Mouse (Mus musculus) cerebellum, adult 11-12 months (tissue): ENCODE data around the gene Dnajc17.

Experiments used
- DNase-seq: peaks from one replicate; pipeline ENCODE4 v3.0.0; 2022

Dnajc17 gene

GRCm38 (mm10) chr2:119208344-119209175 is at the start of gene Dnajc17, which contains the start of gene Zfyve19:
TSS of gene Dnajc17 (minus strand) at chr2:119208795.
TSS of gene Zfyve19 (plus strand) at chr2:119208617.
- DNase-seq: peak; percentile 95

DNA sequence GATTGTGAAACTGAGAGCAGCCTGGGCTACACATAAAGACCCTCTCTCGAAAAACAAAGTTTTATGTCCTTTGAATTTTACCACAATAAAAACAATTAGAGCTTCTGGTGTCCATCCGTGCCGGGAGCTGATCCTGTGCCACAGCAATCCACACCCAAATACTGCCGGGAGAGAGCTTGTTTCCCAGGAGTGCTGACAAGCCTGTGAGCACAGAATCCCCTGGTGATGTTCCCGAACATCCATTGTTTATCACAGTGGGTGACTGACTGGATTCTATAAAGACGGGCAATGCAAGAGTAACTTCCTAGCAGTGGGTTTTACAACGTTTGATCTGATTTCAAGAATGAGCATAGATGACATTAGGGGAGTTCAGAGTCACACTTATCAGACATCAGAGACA is 46.4 kb upstream of the Dnajc17 start:
- no peak for DNase-seq

DNA sequence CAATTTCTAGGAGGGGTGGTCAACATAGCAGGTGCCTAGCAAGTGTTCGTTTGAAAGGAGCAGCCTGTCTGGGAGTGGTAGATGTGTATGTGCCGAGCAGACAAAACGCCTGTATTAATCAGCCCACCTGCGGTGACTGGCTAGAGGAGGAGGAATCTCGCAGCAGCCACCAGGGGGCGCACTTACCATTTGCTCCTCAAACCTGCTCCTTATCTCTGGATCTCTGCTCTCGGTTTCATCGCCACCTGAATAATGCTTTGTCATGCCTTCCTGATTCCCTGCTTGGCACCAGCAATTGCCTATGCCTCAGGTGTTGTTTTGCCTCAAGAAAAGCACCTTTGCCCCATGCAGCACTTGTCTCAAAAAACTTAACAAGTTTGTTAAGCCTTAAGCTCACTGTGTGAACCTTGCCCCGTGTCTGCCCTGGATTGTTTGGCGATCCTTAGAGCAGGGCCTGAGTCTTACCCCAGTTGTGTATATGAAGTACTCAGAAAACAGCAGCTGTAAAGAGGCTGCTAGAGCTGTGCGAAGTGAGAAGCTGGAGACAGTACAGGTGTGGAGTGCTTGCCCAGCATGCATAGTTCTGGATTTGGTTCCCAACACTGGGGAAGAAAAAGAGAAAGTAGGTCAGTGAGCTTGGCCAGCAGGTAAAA is 42.4 kb upstream of the Dnajc17 start:
- peak; percentile 83 for DNase-seq

DNA sequence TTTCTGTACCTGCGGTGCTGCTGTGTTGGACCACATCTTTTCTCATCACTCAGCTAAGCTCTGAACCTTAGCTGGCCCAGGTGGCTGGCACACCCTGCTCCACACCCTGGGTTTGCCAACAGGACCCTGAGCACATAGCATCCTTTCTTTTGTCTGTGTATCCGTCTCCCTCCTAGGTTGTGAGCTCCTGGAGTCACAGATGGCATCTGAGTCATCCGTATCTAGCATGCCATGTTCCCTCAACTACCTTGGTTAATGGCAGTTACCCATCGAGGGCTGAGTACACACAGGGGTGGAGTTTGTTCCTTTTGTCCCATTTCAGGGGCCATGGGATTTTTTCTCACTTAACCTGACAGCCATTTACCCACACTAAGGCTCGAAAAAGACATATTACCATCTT is 41.8 kb upstream of the Dnajc17 start:
- DNase-seq: peak; percentile 22

DNA sequence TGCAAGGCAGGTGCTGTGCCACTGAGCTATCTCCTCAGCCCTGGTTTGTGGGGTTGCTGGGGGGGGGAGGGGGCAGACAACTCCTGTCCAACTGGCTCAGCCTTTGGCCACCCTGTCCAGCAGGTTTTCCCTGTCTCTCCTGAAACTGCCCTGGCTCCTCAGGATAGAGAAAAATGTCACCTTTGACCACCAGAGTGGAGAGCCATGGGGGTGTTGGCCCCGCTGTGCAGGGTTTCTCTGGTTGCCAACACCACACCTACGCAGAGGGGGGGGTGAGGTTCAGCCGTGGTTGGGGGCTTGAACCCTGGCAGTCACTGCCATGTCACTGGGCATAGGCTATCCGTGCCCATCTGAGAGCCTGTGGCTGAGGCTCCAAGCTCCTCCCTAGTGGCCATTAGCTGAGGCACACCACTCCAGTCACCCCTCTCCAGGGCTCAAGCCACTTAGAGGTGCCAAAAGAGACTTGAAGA is 41.0 kb upstream of the Dnajc17 start:
- DNase-seq: peak; percentile 17

- DNase-seq: no peak
Observed at GRCm38 (mm10) chr2:119247904-119248303, 39.3 kb upstream of the Dnajc17 start.

DNA sequence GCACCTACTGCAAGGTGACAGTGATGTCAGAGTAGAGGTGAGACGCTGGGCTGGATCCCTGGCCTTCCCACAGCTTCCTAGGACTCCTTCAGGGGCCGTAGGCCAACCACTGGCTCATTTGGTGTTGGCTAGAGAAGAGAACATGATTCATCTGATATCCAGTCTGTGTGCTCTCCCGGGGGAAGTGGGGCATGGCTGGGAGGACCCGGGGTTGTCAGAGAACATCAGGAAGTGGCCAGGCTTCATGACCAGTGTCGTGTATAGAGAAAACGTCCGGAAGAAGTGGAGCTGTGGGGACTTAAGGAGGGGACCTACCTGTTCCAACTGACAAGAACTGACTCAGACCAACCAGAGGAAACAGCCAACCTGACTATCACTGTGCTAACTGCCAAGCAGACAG is 36.7 kb upstream of the Dnajc17 start:
- DNase-seq: no peak

GRCm38 (mm10) chr2:119242548-119242947 is 34.0 kb upstream of the Dnajc17 start:
- no peak for DNase-seq

- DNase-seq: no peak
Observed at GRCm38 (mm10) chr2:119240819-119241186, 32.2 kb upstream of the Dnajc17 start.

GRCm38 (mm10) chr2:119240075-119240818 is 31.7 kb upstream of the Dnajc17 start:
- no peak for DNase-seq

DNA sequence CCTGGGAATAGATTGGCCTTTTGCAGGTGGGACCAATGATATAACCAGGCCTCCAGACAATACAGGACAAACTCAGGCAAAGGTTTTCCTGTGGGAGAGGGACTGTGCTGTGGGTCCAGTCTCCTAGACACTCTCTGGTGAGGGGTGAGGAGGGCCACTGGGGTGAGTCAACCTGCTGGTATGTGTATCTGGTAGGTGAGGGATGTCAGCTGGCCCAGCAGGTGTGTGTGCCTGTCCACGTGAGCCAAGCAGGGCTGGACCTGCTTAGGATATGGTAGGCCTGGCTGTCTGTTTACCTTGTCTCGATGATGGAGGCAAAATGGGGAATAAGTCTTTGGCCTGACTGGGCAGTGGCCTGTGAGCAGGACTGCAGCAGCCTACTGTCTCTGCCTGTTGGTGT is 30.1 kb upstream of the Dnajc17 start:
- no peak for DNase-seq

- no peak for DNase-seq
Observed at GRCm38 (mm10) chr2:119237871-119238220, 29.3 kb upstream of the Dnajc17 start.

GRCm38 (mm10) chr2:119237210-119237870 is 28.7 kb upstream of the Dnajc17 start, which contains the start of gene Spint1:
TSS of gene Spint1 (plus strand) at chr2:119237362.
- no peak for DNase-seq

DNA sequence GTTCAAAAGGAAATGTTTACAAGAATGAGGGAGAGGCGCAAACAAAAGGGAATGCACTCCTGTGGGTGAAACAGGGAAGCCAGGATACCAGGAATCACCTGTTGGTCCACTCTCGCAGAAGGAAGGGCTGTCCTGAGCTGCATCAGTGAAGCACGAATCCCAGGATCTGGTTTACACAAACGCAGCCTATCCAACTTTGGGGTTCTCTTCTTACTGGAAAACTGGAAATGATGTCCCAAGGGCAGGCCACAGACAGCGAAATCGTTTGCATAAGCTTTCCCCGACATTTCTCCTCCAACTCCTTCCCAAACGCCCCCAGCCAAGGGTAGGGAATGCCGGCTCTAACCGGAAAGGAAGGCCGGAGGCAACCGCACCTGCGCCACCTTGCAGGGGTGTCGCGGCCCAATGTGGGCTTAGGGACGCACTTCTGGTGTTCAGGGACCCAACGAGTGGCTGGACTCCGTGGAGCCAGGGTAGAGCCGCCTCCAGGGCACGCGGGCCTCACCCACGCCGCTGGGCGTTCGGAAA is 28.2 kb upstream of the Dnajc17 start:
- no peak for DNase-seq

GRCm38 (mm10) chr2:119229775-119230704 is 21.4 kb upstream of the Dnajc17 start, which contains the start of gene Ppp1r14d:
TSS of gene Ppp1r14d (minus strand) at chr2:119229906.
- no peak for DNase-seq

DNA sequence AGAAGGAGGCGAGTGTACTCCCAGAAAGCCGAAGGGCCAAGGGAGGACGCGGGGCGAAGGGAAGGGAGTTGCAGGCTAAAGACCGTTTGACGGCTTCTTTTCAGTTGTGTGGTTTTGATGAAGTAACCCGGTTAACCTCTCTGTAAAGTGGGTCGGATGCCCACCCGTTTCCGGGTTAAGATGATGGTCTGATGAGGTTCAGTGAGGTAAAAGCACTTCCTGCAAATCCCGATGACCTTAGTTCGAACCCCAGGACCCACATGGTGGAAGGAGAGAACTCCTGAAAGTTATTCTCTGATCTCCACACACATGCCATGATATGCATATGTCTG is 547 bp upstream of the Dnajc17 start:
- DNase-seq: no peak

GRCm38 (mm10) chr2:119207961-119208343 is 643 bp downstream of the Dnajc17 start:
- peak; percentile 44 for DNase-seq

DNA sequence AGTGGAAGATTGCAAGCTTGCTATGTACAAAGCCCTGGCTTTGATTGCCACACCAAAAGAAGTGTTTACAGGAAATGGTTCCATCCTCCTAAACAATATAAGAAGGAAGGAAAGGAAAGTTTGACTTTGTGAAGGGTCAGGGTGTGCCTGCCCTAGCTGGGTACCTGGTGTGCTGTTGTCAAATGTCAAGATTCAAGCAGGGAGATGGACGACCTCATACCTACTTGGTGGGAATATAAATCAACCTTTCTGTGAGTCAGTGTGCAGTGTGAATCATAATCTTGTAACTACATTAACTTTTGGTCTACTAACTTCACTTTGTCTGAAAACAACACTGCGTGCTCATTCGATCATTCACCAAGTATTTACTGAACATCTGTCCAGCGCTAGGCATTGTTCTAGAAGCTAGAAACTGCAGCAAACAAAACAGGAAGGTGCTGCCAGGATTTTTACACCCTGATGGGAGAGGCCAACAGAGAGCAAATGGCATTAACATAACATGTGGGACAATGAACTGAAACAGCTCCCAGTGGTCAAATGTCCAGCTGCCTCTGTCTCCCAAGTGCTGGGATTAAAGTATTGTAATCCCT is 4.6 kb downstream of the Dnajc17 start:
- no peak for DNase-seq

DNA sequence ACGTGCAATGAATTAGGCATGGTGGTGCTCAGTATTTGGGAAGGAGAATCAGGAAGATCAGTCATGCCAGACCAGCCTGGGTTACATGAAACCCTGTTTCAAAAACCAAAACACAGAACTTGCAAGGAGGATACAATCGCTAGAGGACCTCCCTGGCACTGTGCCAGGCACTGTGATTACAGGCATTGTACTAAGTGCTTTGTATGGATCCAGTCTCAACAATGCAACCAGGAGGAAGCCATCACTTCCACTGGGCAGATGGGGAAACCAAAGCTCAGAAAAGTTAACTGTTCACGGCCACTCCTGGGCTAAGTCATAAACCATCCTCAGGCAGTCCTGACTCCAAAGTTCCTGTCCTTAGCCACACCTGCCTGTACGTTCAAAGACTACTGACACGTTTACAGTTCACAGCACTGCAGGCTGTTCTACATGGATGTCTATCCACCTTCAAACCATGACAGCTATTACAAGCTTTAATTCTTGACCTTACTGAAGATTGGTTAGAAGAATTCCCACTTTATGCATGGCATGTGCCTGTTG is 5.6 kb downstream of the Dnajc17 start:
- DNase-seq: no peak

DNA sequence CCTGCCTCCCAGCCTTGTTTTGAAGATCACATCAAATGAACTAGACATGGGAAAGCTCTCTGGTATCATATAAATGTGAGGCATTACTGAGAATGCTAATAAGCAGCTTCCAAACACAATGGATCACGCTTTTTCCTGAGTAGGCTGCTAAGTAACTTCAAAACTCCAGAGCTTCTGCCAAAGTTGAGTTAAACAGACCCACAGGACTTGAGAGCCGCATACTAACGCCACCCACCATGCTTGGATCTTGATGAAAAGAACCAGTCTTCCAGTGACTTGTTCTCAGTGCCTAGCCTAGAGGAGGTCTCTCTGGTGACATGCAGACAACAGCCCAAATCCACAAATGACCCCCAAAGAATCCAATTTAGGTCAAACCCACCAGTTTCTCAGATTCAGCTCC is 9.7 kb downstream of the Dnajc17 start:
- DNase-seq: no peak

DNA sequence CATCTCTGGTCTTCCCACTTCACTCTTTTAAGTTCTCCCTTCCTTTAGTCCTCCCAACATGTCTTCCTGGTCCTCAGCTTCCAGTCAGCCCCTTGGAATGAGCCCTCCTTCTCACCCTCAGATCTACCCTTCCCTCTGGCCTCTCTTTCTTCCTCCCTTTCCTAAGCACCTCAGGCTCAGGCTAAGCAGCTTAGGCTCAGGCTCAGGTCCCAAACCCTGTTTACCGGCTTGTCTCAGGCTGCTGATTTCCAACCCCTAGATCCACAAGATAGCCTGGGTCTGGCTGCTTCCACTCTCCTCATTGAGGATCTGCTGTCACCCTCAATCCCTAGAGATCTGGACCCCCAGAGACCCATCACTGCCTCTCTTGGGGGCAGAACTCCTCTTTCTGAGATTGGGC is 10.5 kb downstream of the Dnajc17 start:
- DNase-seq: no peak
